Mouse (Mus musculus) common myeloid progenitor, adult 5-6 weeks (primary cell): Measurements from ENCODE around the gene C1qtnf7. TPM values are rescaled to one million over a fixed set of nuclear protein-coding genes. Genes with fewer than 3 reads are reported as not detected.
A peak's percentile ranks its signal among the peaks of the same experiment; 100 is the strongest.

Experiments used
- ATAC-seq: replicated peaks from 2 replicates; pipeline ENCODE4 v1.8.0; 2016; ENCODE audit warnings: low read depth, mild to moderate bottlenecking, moderate TSS enrichment, inconsistent platforms; ENCODE audit not compliant: poor library complexity, severe bottlenecking
- total RNA-seq: library from RNA; stranded (forward); fragments of 200-1000, 187-1606 nt; gene quantifications from 2 replicates; pipeline ENCODE4 v1.2.3, GENCODE M21; 2017

The C1qtnf7 gene
- total RNA-seq, 1 experiment from 2014 or later: not detected

DNA sequence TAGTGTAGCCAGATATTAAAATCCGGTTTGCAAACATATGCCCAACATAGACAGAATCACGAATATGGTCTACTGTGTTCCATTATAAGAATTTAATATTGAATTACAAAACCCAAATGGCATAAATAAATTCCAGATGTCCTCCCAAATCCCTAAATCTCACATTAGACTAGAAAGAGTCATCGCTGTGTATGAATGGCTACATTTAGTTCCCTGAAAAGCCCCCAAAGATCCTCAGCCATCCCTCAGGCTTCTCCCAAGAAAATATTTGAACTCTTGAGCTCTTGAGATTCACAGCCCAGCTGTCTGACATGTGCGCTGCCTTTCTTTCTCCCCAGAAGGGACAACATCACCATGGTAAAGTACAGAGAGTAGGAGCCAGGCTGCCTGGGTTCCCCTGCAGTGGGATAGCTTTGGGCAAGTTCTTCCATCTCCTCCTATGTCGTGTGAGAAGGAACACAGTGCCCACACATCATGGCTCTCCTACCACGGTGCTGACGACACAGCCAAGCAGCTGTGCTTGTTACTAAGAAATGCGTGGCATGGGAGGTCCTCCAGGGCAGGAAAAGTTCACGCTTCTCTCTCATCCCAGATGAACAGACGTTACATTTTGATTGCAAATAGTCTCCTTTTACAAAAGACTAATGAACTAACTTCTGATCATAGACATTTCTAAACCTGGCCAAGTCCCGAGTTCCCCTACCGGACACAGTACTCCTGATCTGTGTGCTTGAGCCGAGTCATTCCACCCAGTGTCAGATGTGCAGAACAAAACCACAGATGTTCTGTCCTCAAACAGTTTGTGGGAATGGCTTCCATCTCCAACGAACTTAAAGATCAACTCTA is 23.2 kb downstream of the C1qtnf7 start:
- ATAC-seq: no peak

DNA sequence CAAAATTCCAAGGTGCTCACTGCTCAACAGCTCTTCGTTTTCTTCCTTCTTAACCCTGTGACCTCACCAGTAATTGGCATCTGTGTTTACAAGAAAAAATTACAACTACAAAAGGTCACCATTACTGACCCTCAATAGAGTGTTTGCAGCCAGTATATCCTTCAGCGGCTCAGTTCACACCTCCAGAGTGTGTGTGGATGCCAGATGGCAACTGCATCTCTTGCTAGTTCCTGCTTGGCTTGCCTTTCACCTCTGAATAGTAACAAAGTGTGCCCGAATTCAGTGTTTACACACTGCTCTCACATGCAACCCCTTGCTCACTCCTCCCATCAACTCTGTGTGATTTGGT is 23.8 kb downstream of the C1qtnf7 start:
- ATAC-seq: no peak

DNA sequence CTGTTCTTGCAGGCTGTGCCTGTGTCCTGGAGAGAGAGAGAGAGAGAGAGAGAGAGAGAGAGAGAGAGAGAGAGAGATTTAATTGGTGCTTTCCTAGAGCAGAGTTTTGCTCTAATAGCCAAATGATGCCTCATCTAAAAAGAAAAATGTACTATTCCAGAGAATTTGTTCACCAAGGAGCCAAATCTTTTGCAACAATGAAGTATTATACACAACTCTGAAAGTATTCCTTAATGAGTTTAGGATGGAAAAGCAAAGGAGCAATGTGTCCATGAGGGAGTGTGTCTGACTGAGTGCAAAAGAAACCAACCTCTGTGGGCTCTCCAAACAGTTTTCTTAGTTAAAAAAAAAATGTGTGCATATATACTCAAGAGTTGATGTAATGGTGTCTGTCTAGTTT is 24.5 kb downstream of the C1qtnf7 start:
- ATAC-seq: no peak

DNA sequence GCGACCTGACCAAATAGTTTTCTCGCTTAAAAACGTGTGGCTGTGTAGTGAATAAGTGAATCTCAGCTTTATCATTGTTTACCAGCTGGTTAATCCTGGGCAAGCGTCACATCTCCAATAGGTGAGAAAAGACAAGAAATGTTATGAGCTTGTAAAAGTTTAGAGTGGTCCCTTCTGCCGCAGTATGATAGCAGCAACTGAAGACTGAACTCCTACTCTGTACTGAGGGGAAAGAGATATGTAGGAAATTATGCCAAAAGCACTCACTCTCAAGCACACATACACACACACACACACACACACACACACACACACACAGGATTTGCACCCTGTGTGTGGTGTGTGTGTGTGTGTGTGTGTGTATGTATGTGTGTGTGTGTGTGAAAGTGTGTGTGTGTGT is 26.2 kb downstream of the C1qtnf7 start:
- ATAC-seq: no peak

DNA sequence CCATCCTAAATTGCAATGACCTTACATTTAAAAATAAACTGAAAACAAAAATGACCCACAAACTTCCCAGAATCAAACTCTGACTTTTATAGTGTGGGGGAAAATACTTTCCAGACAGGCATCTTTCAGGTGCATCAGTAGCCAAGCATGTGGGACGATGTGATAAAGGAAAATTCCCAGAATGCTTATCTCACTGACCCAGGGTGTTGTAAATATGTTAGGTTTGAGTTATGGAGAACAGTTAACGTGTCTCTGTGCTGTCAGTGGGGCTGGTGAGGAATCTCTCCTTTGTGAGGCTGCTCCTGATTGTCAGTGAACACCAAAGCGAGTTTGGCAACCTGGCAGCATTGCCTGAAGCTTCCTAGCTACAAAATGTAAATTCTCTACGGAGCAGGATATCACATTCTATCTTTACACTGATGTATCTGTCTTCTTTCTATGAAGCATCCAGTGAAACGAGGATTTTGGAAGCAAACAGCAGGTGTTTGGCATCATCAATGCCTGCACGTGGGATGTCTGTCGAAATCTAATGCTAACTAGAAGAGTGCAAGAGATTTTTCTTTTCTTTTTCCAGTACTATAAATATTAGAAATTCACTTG is 27.0 kb downstream of the C1qtnf7 start:
- no peak for ATAC-seq

DNA sequence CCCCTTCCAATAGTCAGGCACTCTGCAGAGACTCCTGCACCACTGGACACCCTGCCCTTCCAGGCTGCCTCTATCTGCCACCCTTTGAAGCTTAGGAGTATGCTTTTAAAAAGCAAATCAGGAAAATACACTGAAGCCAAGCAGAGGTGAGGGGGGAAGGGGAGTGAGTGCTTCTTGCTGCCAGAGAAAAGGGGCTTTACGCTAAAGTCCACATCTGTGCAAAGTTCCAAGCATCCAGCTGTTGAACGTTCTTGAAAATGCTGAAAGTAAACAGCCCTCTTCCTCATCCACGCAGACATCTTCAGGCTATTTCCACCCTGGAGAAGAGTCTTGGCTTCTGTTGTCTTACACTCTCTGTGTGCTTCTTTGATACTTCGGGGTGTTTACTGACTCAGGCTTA is 34.6 kb downstream of the C1qtnf7 start:
- no peak for ATAC-seq

DNA sequence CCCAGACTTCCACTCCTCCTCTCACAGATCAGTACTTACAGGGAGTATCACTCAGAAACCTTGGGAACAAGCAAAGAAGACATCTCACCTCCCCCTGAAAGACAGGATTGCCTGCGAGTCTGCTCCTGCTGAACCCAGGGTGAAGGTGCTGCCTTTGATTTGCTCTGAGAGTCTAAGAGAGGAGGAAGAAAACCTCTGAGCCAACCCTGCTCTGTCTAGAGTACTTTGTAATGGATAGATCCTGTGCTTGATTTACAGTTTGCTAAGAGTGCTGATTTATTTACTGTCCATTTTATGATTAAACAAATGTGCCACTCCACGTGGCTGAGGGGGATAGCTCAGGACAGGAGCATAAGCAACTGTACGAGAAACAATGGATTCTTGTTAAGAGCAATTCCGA is 35.1 kb downstream of the C1qtnf7 start:
- ATAC-seq: no peak

DNA sequence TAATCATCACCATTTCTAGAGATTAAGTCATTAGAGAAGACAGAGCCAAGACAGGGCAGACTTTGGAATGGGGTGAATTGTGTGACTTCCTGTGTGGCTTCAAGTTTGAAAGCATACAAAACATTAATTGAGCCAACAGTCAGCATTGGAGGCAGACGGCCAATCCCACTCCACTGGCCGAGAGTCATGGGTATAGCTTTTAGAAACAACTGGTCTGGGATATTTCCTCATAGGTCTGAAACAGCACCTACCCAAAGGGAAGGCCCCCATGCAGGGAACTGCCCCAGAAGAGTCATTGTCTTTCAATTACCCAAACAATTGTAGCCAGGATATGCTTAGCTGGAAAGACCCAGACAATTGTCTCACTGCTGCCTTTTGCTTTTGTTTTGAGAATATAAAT is 39.5 kb downstream of the C1qtnf7 start:
- ATAC-seq: no peak

DNA sequence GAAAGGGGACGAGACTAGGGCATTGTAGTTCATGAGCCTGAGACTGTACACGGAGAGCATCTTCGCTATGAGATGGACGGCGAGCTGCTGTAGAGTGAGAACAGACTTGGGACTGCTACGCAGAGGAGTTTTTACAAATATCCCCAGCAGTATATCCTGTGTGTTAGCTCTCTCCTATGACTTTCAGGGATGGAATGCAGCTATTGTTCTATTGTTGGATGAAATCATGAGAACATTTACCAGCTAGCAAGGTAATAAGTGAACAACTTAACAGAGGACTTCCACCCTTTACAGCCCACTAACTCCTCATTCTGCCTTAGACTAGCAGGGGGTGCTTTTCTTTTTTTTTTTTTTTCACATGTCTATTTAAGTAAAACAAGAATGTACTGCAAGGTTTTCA is 40.1 kb downstream of the C1qtnf7 start:
- ATAC-seq: no peak

DNA sequence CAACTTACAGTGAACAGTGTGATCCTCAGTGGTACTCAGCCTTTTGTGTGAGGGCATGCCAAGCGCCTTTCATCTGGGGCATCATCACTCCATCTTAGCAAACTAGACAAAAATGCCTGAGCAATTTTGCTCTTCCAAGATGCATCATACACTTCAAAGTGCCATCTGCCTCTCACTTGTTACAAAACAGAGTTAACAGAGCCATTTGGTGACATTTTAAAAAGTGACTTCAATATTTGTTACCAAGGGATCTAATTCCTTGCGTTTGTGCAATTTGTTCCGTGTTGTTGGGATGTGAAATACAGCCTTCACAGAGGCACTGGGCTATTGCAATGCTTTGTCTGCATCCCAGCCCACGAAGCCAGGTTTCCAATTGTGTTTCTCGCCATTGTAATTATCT is 42.1 kb downstream of the C1qtnf7 start:
- no peak for ATAC-seq

DNA sequence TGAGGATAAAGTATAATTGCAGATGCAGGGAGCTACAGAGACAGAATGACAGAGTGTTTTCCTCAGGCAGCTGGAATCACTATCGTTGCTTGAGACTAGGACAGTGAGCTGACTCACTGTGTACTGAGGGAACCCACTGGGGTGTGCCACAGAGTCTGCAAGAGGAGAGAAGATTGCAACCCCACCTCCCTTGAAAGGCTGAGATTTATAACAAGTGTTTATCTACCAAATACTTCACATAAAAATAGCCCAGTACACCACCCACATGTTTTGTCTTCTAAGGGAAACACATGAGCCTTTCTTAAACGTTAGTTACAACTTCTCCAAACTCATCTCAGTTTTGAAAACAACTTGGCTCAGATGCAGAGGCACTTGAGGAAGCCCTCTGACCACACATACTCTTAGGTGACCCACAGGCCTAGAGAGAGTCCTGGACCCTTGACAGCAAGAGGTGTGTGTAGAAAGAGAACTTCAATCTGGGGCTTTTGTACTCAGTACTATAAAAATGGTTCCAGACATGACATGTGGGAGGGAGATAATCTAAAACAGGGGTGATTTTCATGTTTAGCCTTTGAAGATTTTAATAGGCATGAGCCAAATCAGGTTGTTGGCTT is 46.4 kb downstream of the C1qtnf7 start:
- peak; percentile 42; the same call in 1 of the 2 replicates for ATAC-seq

DNA sequence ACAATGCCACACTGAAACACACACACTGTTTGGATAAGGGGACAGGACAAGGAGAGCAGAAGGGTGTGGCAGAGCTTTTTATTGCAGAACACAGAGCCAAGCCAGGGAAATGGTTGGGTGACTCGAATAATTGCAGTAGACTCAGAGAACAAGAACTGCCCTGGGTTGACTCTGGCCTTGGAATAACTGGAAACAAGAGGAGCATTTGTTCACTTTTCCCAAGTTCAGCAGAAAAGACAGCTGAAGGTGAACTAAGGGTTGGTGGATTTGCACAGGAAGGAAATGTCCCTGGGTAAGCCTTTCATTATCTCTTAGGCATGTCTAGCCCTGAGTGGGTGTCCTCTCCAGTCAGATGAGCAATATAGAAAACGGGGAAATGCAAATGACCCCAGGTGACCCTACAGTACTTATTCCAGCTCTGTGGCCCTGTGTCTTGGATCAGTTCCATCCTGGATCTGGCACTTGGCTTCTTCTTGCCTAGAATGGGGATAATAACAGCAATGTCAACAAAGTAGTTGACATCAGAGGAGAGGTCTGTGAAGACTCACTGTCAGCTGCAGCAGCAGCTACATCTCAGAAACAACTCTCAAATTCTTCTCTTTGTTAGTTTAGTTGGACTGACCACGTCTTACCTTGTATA is 54.5 kb downstream of the C1qtnf7 start:
- no peak for ATAC-seq

DNA sequence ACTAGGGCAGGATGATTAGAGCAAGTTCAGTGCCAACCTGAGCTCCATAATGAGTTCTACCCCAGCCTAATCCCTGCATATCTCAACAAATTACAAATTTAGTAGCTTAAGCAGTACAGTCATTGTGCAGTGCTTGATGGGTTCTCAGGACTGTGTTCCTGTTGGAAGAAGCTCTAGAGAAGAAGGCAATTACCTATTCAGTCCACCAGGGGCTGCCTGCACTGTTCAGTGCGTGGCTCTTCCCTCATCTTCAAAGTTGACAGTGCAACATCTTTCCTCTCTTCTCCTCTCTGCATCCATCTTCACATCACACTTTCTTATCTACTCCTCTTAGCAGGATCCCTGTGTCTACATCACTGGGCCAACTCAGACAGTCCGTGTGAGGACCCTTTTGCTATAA is 67.5 kb downstream of the C1qtnf7 start:
- ATAC-seq: peak; percentile 89

DNA sequence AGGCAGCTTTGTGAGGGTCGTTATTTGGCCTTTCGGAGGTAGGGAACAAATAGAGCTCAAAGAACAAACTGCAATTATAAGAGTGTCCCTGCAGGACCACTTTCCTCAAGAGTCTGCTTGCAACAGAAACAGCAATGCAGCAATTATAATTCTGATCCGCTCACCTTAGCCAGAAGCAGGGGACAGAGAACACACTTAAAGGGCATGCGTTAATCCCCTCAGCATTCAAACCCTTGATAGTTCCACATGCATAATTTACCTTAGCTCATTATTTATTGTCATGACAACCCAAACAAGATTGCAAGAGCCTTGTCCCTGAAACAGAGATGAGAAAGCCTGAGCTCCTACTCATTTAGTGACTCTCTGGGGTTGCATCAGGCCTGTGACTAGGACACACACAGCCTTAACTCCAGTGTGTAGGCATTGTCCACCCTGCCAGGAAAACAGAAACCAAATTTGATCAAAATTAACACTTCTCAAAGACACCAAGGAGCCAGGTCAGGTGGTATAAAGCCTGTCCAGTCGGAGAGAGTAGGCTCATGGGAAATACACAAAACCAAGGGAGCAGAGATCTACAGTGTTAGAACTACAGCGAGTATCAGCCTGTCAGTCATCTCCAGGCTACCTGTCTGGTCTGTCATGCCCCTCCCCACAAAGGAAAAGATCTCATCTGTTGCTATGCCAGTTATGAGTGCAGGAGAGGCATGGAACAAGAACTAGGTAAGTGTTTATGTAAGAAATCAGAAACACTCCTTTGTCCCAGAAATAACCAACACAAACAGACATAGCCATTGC is 68.2 kb downstream of the C1qtnf7 start:
- no peak for ATAC-seq

DNA sequence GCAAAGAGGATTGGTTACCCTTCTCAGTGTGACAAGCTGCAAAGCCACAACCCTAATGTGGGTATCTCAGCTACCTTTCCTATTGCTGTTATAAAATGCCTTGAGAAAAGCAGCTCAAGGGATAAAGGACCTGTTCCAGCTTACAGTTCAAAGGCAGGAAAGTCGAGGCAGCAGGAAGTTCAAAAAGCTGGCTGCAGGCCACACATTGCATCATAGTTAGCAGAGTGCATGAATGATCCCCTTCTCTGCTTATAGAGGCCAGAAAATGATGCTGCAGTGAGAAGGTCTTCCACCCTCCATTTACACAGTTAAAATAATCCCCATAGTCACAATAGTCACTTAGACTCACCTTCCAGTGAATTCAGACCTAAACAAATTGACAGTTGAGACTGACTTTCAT is 69.1 kb downstream of the C1qtnf7 start:
- no peak for ATAC-seq

DNA sequence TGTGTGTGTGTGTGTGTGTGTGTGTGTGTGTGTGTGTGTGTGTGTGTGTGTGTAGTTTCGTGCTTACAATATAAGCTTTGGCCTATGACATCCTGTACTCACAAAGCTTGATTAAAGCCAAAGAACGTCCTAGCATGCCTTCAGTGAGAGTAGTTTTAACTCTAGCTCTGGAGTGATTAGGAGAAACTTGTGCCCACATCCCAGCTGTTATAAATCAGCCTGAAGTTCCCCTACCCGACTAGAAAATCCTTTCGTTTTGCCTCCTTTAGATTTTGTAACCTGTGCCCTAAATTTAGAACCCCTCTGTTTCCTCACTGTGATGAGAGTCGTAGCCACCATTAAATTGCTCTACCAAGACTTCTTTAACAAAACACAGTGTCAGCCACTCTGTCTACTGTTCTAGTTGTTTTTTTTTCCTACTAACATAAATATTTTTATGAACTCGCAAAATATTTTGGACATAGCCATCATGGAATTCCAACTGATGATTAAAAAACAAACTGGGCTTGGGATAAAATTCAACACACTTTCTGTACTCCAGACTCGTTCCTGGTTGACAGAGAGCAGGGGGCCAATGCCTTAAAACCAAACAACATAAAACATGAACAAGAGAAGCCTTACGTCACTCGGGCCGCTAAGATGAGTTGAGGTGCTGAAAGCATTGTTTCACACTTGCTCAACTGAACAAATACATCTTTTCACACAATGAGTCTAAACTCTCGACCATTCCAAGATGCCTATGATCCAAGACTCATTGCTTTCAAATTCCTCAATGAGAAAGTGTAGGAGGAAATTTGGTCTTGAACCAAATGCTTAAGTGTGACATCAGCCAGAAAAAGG is 70.3 kb downstream of the C1qtnf7 start:
- no peak for ATAC-seq

DNA sequence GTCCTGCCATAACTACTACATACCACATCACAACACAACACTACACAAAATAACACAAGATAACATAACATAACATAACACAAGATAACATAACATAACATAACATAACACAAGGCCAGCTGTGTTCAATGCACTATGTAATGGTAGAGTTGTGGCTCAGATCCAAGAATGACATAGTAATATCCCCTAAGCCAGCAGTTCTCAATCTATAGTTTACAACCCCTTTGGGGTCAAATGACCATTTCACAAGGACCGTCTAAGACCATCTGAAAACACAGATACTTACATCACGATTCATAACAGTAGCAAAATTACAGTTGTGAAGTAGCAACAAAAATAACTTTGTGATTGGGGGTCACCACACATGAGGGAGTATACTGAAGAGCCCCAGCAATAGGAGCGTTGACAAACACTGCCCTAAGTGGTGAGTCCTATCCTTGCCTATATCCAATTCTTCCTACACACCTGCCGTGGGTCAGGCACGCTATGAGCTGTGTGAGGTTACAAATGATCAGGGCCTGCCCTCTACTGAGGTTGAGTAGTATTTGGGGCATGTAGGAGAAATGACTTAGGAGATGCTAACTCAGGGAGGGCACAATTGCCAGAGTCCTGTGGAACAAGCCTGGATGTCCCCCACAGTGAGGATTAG is 73.6 kb downstream of the C1qtnf7 start:
- ATAC-seq: no peak

DNA sequence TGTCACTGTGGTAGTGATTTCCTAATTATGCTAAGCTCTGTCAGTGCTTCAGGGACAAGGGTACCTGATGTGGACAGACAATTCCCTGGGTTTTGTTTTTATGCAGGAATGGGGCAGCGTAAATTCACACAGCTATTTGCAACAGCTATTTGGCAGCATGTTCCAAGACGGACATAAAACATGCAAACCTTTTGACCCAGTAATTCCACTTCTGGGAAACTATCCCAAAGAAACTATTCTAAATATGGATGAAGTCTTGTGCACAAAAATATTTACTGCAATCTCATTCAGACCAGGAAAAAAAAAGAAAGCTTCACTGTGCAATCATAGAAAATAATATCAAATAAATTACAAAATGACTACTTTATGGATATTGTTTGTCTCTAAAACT is 74.1 kb downstream of the C1qtnf7 start:
- ATAC-seq: no peak

DNA sequence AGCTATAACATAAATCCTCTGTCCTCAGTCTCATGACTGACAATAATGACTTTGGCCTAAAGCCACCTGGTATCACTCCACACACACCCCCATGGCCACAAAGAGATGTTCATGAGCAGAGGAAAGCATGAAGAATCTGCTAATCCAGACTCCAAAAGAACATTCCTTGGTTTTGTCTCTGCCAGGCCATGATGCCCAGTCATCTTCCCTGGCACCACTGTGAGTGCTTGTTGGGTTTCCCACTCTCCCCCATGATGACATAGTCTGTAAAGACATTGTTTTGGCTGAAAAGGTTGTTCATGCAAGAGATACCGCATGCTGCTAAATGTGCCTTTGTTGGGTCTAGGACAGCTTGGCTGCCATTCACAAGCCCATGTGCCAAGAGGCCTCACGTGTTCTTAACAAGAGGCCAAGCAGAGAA is 75.0 kb downstream of the C1qtnf7 start:
- no peak for ATAC-seq
